Mouse (Mus musculus) ovary, adult 10 weeks (tissue): ENCODE data around the gene Gm11437. TPM values are rescaled to one million over a fixed set of nuclear protein-coding genes. Genes with fewer than 3 reads are reported as not detected.

Source experiments
- polyA plus RNA-seq: library from polyadenylated mRNA; stranded (reverse); fragments of 350-450 nt; fragmentation: Illumina TruSeq; extraction: RNeasy Lipid Tissue Mini Kit (QIAGEN cat#74804); gene quantifications from one replicate; pipeline ENCODE4 v1.2.3, GENCODE M21; 2014

Gm11437 gene
- polyA plus RNA-seq: not detected

DNA sequence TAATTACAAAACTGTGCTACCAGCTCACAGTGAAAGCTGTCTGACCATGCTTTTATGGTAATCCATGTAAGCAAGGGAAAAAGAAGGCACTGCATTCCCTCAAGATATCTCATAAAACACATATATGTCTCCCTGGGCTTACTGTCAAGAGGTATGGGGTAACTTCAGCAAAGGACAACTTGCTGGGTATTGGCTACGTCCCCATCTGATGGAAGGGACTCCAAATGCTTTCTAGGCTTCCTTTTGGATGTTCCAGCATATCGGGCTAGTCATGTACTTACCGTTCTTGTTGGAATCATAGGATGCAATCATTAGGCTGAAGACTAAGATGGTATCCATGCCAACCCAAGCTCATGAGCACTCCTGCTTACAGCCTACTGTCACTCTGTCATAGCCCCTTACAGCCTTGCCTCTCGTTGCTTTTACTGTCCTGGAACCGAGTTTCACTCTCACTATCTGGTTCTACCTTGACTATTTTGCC lies at the start of gene Gm11437:
Gene Gm11437 (minus strand): TSS at position 431 of the 481 bp plus-strand sequence.

DNA sequence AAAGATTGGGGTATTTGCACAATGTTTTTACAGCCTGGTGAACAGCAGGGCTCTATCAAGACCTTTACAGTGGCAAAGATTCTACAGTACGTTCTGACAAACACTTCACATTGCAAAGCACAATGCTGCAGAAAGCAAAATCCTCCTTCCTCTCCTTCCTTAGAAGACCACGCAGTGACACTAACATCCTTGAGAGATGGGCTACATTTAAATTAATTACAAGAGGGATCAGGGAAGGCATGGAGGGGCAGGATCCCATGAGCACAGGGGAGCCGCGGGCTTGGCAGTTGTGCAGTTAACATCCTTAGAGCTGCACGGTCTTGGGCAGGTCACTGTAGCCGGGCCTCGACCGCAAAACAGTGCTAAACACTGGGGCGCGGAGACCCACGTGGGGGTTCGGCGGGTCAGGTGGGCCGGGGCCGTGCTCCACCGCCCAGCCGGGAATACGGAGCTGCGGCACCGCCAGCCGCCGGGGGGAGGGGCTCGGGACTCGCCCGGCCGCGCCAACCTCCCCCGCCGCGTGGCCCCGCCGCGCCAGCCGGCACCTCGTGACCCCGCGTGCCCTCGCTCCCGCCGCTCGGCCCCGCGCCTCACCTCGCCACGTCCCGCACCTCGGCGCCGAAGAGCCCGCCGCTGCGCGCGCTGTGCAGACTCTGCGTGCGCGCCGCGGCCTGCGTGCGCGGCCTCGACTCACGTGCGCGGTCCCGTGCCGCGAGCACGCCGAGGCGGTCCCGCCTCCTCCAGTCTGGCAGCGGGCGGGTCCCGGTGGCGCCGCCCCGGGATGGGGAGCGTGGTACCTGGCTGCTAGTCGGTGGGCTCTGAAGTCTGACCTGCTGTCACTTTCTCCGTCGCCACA lies 38.1 kb downstream of the Gm11437 start, which contains the start of the genes Tada2a and Acaca:
Gene Tada2a (minus strand): TSS at position 658 of the 856 bp plus-strand sequence.
Gene Acaca (plus strand): TSS at position 730 of the 856 bp plus-strand sequence.

Other genes starting within 250 kb of the Gm11437 start
- gene Ddx52, start 225.4 kb downstream of the Gm11437 start, polyA plus RNA-seq: 84.0 TPM
- gene Synrg, start 203.0 kb downstream of the Gm11437 start, polyA plus RNA-seq: 28.2 TPM
- gene Dusp14, start 98.2 kb downstream of the Gm11437 start, polyA plus RNA-seq: 5.5 TPM
- gene Tada2a, start 37.9 kb downstream of the Gm11437 start, polyA plus RNA-seq: 26.6 TPM
- gene Acaca, start 37.8 kb downstream of the Gm11437 start, polyA plus RNA-seq: 46.3 TPM